Mouse (Mus musculus) embryonic facial prominence, embryonic 10.5 days (tissue): ENCODE results near the gene Nat8f4. TPM values are rescaled to one million over a fixed set of nuclear protein-coding genes. Genes with fewer than 3 reads are reported as not detected.
"Not testable (repeated sequence)": the region's sequence is repeated elsewhere in the genome, so short reads cannot be mapped to it uniquely, and the experiment has no call there.

Experiments
- DNase-seq: peaks from one replicate; pipeline ENCODE4 v3.0.0-alpha.2; 2017; ENCODE audit warnings: low spot score
- H3K27ac ChIP-seq: fragments of 300-500 bp; sonication (generic); replicated peaks from 2 replicates; pipeline ENCODE4 v1.5.1; 2016; ENCODE audit warnings: mild to moderate bottlenecking
- H3K27me3 ChIP-seq: fragments of 300-500 bp; sonication (generic); replicated peaks from 2 replicates; pipeline ENCODE4 v1.6.1; 2016; ENCODE audit warnings: low read depth, mild to moderate bottlenecking; ENCODE audit not compliant: poor library complexity, severe bottlenecking
- H3K36me3 ChIP-seq: fragments of 300-500 bp; sonication (generic); replicated peaks from 2 replicates; pipeline ENCODE4 v1.6.1; 2016; ENCODE audit warnings: mild to moderate bottlenecking, moderate library complexity
- H3K4me1 ChIP-seq: fragments of 300-500 bp; sonication (generic); 2 replicates; pipeline ENCODE4 v1.6.1; 2016
- H3K4me3 ChIP-seq: fragments of 300-500 bp; sonication (generic); 2 replicates; pipeline ENCODE4 v1.5.1; 2016; ENCODE audit warnings: mild to moderate bottlenecking, moderate library complexity
- H3K9me3 ChIP-seq: fragments of 300-500 bp; sonication (generic); 2 replicates; pipeline ENCODE4 v1.6.1; 2016; ENCODE audit warnings: mild to moderate bottlenecking
- WGBS: fragments of 180-500 bp; shearing (Covaris S2); methylation state at CpG from one replicate; pipeline ENCODE4 v1.1.7; 2016; 5-methylcytosine and 5-hydroxymethylcytosine counted together
- polyA plus RNA-seq: library from polyadenylated mRNA; unstranded; fragments of >200 nt; fragmentation: Nextera tagmentation; extraction: Ambion mirVana; gene quantifications from 2 replicates; pipeline ENCODE4 v1.2.1, GENCODE M21; 2016

Nat8f4 gene
- polyA plus RNA-seq, 1 experiment from 2014 or later, result 3.3 TPM

- Histone ChIP-seq H3K36me3 (no peaks in the 10 kb centered on the region), H3K4me3 (no peak overlapping the region), H3K9me3 (peaks cover 16% of the 10 kb centered on the region), H3K4me1 (no peaks in the 10 kb centered on the region), H3K27ac (no peak overlapping the region), H3K27me3 (no peaks in the 10 kb centered on the region)
- 89% methylated on average over 1 of the region's 1 CpGs for WGBS
- no peak for DNase-seq
Observed at GRCm38 (mm10) chr6:85884311-85884710, 20.4 kb downstream of the Nat8f4 start.

DNA sequence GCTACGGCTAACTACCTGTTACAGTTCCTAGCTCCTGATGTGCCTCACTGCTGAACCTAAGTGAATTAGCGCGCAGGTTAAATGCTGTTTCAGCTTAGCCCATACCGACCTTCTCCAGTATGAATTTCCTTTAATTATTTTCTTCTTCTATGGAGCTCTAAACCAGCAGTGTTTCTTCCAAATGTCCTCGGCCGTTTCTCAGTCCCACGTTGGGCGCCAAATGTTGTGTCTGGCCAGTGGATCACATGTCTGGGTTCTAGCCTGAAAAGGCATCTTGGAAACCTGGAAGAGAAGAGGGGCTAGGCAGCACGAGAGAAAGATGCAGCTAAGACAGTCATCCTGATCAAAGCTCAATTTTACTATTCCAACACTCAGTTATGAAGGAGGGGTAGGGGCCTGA lies 21.4 kb downstream of the Nat8f4 start:
- H3K27me3 ChIP-seq, DNase-seq, H3K36me3 ChIP-seq, H3K27ac ChIP-seq, H3K4me1 ChIP-seq, H3K4me3 ChIP-seq: not testable (repeated sequence)
- H3K9me3 ChIP-seq, result peaks cover 16% of the 10 kb centered on the region
- WGBS, result 92% methylated on average over 9 of the region's 9 CpGs

DNA sequence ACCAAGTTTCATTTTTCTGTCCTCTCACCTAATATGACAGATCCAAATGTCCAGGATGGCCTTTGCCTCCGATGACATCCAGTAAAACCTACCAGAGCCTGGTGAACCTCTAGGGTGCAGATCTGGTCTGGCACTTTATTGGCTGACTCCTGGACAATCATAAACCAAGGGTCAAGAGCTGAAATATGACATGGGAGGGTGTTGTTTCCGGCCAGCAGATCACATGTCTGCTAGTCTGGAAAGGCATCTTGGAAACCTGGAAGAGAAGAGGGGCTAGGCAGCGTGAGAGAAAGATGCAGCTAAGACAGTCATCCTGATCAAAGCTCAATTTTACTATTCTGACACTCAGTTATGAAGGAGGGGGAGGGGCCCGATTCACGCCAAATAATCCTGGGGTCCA lies 35.7 kb downstream of the Nat8f4 start, which contains the start of gene Nat8f2:
TSS of gene Nat8f2 (minus strand) at position 153 of the 400 bp plus-strand sequence.
- not testable (repeated sequence) for H3K27ac ChIP-seq, H3K27me3 ChIP-seq, H3K4me1 ChIP-seq, H3K9me3 ChIP-seq, H3K4me3 ChIP-seq, DNase-seq, H3K36me3 ChIP-seq
- 88% methylated on average over 5 of the region's 5 CpGs for WGBS

DNA sequence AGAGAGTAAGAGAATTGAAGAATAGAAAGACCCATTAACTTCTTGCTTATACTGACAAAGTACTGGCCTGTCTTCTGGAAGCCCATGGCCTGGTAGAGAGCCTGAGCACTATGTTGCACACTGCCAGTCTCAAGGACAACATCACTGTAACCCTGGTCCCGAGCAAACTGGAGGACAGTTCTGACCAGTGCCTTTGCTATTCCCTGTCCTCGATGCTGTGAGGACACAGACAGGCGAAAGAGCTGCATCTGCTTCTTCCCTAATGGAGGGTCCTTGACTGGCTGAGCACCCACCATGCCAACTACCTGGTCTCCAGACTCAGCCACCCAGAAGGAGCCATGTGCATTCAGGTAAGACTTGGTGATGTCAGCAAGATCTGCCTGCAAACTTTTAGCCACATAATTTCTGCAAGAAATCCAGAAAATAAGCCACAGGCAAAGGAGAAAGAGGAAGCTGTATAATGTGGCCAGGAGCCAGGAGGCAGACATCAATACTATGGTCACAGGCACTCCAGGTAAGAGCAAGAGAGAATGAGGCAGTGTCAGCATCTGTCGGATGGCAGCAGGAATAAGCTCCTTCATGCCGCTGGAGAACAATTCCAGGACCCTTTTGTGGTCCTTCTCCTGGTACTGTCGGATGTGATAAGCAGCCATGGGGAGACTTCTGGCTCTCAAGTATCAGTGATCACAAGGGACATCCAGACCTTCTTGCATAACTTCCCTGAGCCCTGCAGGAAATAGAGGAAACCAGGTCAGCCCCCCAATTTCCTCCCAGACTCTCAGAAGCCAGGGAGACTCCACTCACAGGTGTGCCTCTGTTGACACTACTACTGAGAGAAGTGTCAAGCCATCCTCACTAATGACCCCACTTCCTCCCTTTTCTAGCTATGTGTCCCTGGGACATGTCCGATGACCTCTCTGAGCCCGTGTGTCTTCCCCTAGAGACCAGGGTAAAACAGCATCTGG lies 36.7 kb downstream of the Nat8f4 start:
- no peaks in the 10 kb centered on the region for H3K27me3 ChIP-seq
- DNase-seq, result no peak
- H3K9me3 ChIP-seq, result no peaks in the 10 kb centered on the region
- H3K36me3 ChIP-seq, result no peaks in the 10 kb centered on the region
- 71% methylated on average over 8 of the region's 8 CpGs for WGBS
- no peaks in the 10 kb centered on the region for H3K4me1 ChIP-seq
- no peak overlapping the region for H3K27ac ChIP-seq
- H3K4me3 ChIP-seq, result no peak overlapping the region

DNA sequence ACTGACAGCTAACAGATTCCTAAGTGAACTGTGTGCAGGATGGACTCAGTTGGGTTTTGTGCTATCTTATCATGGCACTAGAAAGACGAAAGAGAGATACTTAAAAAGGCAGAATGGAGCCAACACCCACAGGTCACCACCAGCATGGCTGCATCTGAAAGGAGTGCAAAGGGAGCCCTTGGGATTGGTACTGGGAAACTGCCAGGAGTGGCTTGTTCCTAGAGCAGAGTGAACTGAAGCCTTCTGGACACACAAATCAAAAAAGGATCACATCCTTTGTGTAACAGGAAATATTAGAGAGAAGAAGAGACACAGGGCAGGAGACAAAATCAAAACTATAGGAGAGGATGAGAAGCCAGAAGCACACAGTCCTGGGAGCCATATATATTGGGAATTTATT lies 37.7 kb downstream of the Nat8f4 start:
- not testable (repeated sequence) for H3K9me3 ChIP-seq, H3K27me3 ChIP-seq, H3K36me3 ChIP-seq, H3K4me1 ChIP-seq, H3K4me3 ChIP-seq, DNase-seq, H3K27ac ChIP-seq
- WGBS, result 82% methylated on average over 1 of the region's 1 CpGs

DNA sequence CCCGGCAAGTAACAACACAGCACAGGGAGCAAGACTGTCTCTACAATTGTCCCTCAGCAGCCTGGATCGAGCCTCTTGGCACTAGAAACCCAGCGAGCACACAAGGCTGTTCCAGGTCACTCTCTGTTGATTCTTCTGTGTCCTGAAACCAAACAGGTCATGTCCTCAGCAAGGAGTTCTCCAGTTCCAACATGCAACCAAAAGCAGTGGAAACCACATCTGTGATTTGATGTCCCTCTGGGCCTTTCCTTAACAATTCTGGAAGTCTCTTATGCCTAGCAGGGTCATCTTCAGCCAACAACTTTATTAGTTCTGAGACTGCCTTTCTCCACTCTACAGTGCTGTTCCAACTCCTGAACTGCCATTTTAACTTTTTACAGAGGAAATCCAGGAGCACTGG lies 38.5 kb downstream of the Nat8f4 start:
- H3K9me3 ChIP-seq, H3K4me3 ChIP-seq, H3K4me1 ChIP-seq, H3K36me3 ChIP-seq, H3K27ac ChIP-seq, H3K27me3 ChIP-seq, DNase-seq: not testable (repeated sequence)
- WGBS, result 86% methylated on average over 3 of the region's 3 CpGs

GRCm38 (mm10) chr6:85864900-85865639 lies 39.6 kb downstream of the Nat8f4 start:
- H3K27me3 ChIP-seq, H3K4me3 ChIP-seq, H3K4me1 ChIP-seq, H3K27ac ChIP-seq, H3K36me3 ChIP-seq, H3K9me3 ChIP-seq, DNase-seq: not testable (repeated sequence)
- WGBS, result 72% methylated on average over 6 of the region's 7 CpGs

DNA sequence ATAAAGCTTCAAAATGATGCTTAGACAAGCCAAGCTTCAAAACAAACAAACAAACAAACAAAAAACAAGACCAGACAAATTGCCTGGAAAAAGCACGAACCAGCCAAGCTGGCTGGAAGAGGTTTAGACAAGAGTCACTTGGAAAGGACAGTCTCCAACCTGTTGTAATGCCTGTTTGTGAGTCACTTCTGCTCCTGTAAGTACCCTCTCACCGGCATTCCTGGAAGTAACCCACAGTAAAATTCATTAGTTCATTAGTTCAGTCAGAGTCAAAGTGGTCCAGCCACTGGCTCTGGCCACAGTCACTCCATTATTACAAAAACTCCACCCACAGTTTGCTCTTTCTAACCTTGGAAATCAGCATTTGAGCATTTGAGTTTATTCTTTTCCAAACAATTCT lies 40.8 kb downstream of the Nat8f4 start:
- Histone ChIP-seq H3K4me3 (no peak overlapping the region), H3K9me3 (no peaks in the 10 kb centered on the region), H3K27me3 (no peaks in the 10 kb centered on the region), H3K27ac (no peak overlapping the region), H3K4me1 (no peaks in the 10 kb centered on the region), H3K36me3 (no peaks in the 10 kb centered on the region)
- 86% methylated on average over 2 of the region's 2 CpGs for WGBS
- DNase-seq, result no peak

DNA sequence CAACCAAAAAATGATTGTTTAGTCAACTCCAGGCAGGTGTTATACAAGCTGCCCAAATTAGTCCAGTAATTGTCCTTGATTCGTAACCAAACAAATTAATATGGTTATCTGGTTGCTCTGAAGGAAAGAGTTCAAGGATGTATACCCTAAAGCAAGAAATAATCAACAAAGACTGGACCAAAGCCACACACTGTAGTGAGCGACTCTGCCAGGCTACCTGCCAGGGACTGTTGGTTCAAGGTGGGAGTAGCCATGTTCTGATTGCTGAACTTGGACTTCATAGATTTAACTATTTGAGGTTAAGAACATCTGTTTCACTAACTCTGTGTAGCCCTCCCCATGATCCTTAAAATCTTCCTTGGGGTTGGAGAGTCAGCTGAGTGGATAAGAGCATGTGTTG lies 41.5 kb downstream of the Nat8f4 start:
- DNase-seq, result no peak
- Histone ChIP-seq H3K9me3 (no peaks in the 10 kb centered on the region), H3K27me3 (no peaks in the 10 kb centered on the region), H3K4me1 (no peaks in the 10 kb centered on the region), H3K27ac (no peak overlapping the region), H3K36me3 (no peaks in the 10 kb centered on the region), H3K4me3 (no peak overlapping the region)
- WGBS, result 84% methylated on average over 2 of the region's 2 CpGs

GRCm38 (mm10) chr6:85862565-85862964 lies 42.1 kb downstream of the Nat8f4 start:
- H3K27me3 ChIP-seq, result no peaks in the 10 kb centered on the region
- WGBS, result 78% methylated on average over 3 of the region's 3 CpGs
- no peaks in the 10 kb centered on the region for H3K9me3 ChIP-seq
- no peak overlapping the region for H3K27ac ChIP-seq
- no peaks in the 10 kb centered on the region for H3K4me1 ChIP-seq
- no peaks in the 10 kb centered on the region for H3K36me3 ChIP-seq
- DNase-seq, result no peak
- H3K4me3 ChIP-seq, result no peak overlapping the region

DNA sequence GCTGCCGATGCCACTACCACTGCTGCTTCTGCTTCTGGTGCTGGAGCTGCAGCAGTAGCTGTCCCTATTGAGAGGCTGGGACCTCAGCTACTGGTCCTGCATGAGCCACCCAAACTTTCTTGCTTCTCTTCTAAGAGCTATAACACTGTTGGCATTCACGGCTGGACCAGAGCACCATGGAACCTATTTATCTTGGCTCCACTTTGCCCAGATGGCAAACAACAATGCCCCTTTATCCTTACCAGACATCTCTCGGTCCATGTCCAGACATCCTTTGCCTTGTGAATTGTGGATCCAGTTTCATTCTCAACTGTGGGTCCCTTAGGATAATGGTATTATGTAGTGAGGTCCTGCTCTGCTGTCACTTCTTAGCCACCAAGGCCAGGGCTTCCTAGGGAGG lies 43.4 kb downstream of the Nat8f4 start:
- Histone ChIP-seq H3K9me3 (no peaks in the 10 kb centered on the region), H3K4me1 (no peaks in the 10 kb centered on the region), H3K27me3 (no peaks in the 10 kb centered on the region), H3K27ac (no peak overlapping the region), H3K4me3 (no peak overlapping the region), H3K36me3 (no peaks in the 10 kb centered on the region)
- WGBS, result 86% methylated on average over 3 of the region's 3 CpGs
- no peak for DNase-seq

GRCm38 (mm10) chr6:85856194-85856678 lies 48.4 kb downstream of the Nat8f4 start:
- no peak overlapping the region for H3K4me3 ChIP-seq
- H3K27me3 ChIP-seq, result no peaks in the 10 kb centered on the region
- no peaks in the 10 kb centered on the region for H3K9me3 ChIP-seq
- DNase-seq, result no peak
- WGBS, result 74% methylated on average over 1 of the region's 1 CpGs
- H3K4me1 ChIP-seq, result 0 out of 2 replicates have a peak, but pooled peaks cover 3% of the 10 kb centered on the region
- no peak overlapping the region for H3K27ac ChIP-seq
- no peaks in the 10 kb centered on the region for H3K36me3 ChIP-seq

GRCm38 (mm10) chr6:85853481-85853880 lies 51.2 kb downstream of the Nat8f4 start:
- H3K27ac ChIP-seq, result no peak overlapping the region
- 85% methylated on average over 3 of the region's 3 CpGs for WGBS
- H3K9me3 ChIP-seq, result no peaks in the 10 kb centered on the region
- no peaks in the 10 kb centered on the region for H3K36me3 ChIP-seq
- peaks cover 3% of the 10 kb centered on the region; the same call in 1 of the 2 replicates for H3K4me1 ChIP-seq
- no peaks in the 10 kb centered on the region for H3K27me3 ChIP-seq
- no peak overlapping the region for H3K4me3 ChIP-seq
- DNase-seq, result no peak
